Mouse (Mus musculus): Measurements from ENCODE around the gene Rtbdn.

DNA sequence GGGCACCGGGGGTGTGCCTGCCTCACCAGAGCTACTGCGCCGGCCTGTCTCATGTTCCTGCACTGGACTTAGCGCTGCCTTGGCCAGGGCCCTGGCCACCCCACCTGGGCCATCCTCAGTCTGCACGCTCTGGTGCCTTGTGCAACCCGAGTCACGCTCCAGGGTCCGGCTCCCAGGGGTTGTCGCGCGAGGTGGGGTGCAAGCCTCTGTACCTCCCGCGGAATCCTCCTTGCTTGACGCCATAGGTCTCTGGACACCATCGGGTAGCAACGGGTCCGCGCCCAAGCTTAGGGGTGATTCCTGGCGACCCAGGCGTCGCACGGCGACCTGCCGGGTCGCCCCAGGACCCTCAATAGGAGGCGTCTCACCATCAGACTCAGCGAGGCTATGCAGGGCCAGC lies 34.4 kb upstream of the Rtbdn start:
- no peak for TF ChIP-seq CTCF (conservative IDR thresholded peaks at IDR 0.05; ENCODE audit: low read length)
- TF ChIP-seq POU5F1 (IDR thresholded peaks at IDR 0.05; ENCODE audit: borderline replicate concordance, low read length) = no peak
